Mouse (Mus musculus) forebrain, embryonic 16.5 days (tissue): ENCODE measurements at regions not wholly inside any gene's neighbourhood (a gene's known extent, or its start where the extent isn't known, plus 50 kb on each side); places are given as distances from the start of the nearest gene placed in this dataset.

ENCODE experiments used
- ATAC-seq: fragments of 200-750 bp; cut with Nextera tagmentation; 2 replicates; pipeline ENCODE4 v1.8.0; 2017; ENCODE audit warnings: mild to moderate bottlenecking, moderate library complexity
- H3K27ac ChIP-seq: fragments of 300-500 bp; sonication (generic); 2 replicates; pipeline ENCODE4 v1.5.1; 2014; ENCODE audit warnings: low read length, control low read depth
- H3K27me3 ChIP-seq: fragments of 300-500 bp; sonication (generic); replicated peaks from 2 replicates; pipeline ENCODE4 v1.6.1; 2014; ENCODE audit warnings: low read length; ENCODE audit not compliant: control insufficient read depth, insufficient read depth
- H3K36me3 ChIP-seq: fragments of 300-500 bp; sonication (generic); 2 replicates; pipeline ENCODE4 v1.6.1; 2014; ENCODE audit not compliant: control insufficient read depth, insufficient read depth
- H3K4me1 ChIP-seq: fragments of 300-500 bp; sonication (generic); replicated peaks from 2 replicates; pipeline ENCODE4 v1.6.1; 2014; ENCODE audit warnings: low read length; ENCODE audit not compliant: control insufficient read depth, insufficient read depth
- H3K4me2 ChIP-seq: fragments of 300-500 bp; sonication (generic); 2 replicates; pipeline ENCODE4 v1.6.1; 2014; ENCODE audit warnings: mild to moderate bottlenecking, low read length, control low read depth
- H3K4me3 ChIP-seq: fragments of 300-500 bp; sonication (generic); replicated peaks from 2 replicates; pipeline ENCODE4 v1.5.1; 2014; ENCODE audit warnings: mild to moderate bottlenecking, low read length, control low read depth
- H3K9ac ChIP-seq: fragments of 300-500 bp; sonication (generic); replicated peaks from 2 replicates; pipeline ENCODE4 v1.6.1; 2014; ENCODE audit warnings: low read depth, low read length, control low read depth
- H3K9me3 ChIP-seq: fragments of 300-500 bp; sonication (generic); 2 replicates; pipeline ENCODE4 v1.6.1; 2016; ENCODE audit warnings: low read length; ENCODE audit not compliant: control insufficient read depth
- WGBS: fragments of 180-500 bp; shearing (Covaris S2); extraction: QIAGEN DNeasy Blood & Tissue Kit; methylation state at CpG from one replicate; pipeline ENCODE4 v1.1.7; 2014; 5-methylcytosine and 5-hydroxymethylcytosine counted together

DNA sequence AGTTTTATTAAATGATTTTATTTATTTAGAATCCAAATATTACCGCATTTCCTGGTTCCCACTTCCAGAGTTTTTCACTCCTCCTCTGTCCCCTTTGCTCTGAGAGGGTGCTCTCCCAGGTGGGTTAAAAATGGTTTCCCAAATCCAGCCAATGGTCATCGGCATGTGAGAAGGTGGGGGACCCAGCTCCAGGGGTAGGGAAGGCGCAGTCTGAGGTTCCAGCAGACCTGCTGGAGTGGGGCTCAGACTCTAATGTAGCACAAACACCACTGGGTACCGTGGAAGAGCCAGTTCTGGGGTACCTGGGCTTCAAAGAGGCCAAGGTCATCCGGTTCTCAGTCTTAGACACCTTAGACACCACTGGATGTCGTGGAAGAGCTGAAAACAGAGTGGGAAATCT is 875.6 kb downstream of the Fscb start:
- Histone ChIP-seq H3K4me2 (no peak overlapping the region), H3K4me1 (no peaks in the 10 kb centered on the region), H3K27ac (no peak overlapping the region), H3K4me3 (no peak overlapping the region), H3K27me3 (no peaks in the 10 kb centered on the region), H3K9me3 (no peaks in the 10 kb centered on the region), H3K9ac (no peak overlapping the region), H3K36me3 (no peaks in the 10 kb centered on the region)
- 81% methylated on average over 6 of the region's 6 CpGs for WGBS
- ATAC-seq, result no peak

DNA sequence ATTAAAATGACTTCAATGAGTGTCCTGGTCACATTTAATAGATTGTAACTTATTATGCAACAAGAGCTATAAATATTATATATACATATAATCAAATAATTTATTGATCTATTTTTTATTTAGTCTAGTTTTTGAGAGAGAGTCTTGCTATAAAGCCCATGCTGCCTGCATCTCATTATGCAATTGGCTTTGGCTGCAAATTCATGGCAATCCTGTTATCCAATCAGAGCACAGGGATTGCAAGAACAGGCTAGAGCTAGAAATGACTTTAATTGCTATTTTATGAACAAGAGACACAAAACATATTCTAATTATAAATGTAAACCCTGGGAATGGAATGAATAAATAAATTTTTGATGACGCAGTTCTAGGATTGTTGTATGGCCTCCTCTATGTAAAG is 919.8 kb downstream of the Fscb start:
- Histone ChIP-seq H3K9ac (no peak overlapping the region), H3K9me3 (no peaks in the 10 kb centered on the region), H3K36me3 (no peaks in the 10 kb centered on the region), H3K4me1 (no peaks in the 10 kb centered on the region), H3K27me3 (no peaks in the 10 kb centered on the region), H3K27ac (no peak overlapping the region), H3K4me2 (no peak overlapping the region), H3K4me3 (no peak overlapping the region)
- WGBS, result 64% methylated on average over 1 of the region's 1 CpGs
- ATAC-seq, result no peak

DNA sequence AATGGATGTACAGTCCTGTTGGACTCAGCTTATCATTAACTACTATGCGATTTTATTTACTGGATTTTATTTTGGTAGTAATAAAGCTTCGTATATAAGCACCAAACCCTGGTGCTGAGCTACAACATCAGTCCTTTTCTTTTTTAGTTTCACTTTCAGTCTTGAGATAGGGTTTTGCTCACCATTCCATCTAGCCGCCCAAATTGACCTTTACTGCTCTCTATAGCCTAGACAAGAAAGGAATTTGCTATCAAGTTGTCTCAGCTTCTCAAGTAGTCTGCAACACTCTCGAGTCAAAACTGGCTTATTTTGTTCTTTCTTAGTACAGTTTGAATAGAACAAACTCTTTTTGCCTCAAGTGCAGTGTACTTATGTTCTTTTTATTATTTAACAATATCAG is 921.7 kb downstream of the Fscb start:
- H3K4me1 ChIP-seq, result no peaks in the 10 kb centered on the region
- no peak overlapping the region for H3K27ac ChIP-seq
- no peaks in the 10 kb centered on the region for H3K9me3 ChIP-seq
- H3K27me3 ChIP-seq, result no peaks in the 10 kb centered on the region
- no peak overlapping the region for H3K4me2 ChIP-seq
- H3K36me3 ChIP-seq, result no peaks in the 10 kb centered on the region
- no peak overlapping the region for H3K4me3 ChIP-seq
- no peak for ATAC-seq
- 77% methylated on average over 4 of the region's 4 CpGs for WGBS
- H3K9ac ChIP-seq, result no peak overlapping the region

DNA sequence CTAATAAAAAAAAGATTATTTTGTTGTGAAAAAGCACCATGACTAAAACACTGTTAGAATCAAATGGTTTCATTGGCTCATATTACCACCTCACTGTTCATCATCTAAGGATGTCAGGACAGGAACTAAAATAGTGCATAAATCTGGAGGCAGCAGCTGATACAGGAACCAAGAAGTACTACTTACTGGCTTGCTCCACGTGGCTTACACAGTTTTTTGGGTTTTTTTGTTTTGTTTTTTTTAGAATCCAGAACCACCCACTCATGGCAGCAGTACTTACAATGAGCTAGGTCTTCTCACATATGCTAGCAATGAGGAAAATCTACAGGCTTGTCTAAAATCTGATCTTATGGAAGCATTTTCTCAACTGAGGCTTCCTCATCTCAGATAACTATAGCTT is 940.4 kb downstream of the Fscb start:
- 32% methylated on average over 1 of the region's 1 CpGs for WGBS
- ATAC-seq, result no peak
- Histone ChIP-seq H3K27ac (no peak overlapping the region), H3K36me3 (no peaks in the 10 kb centered on the region), H3K9me3 (no peaks in the 10 kb centered on the region), H3K27me3 (no peaks in the 10 kb centered on the region), H3K4me2 (no peak overlapping the region), H3K4me3 (no peak overlapping the region), H3K9ac (no peak overlapping the region), H3K4me1 (no peaks in the 10 kb centered on the region)

DNA sequence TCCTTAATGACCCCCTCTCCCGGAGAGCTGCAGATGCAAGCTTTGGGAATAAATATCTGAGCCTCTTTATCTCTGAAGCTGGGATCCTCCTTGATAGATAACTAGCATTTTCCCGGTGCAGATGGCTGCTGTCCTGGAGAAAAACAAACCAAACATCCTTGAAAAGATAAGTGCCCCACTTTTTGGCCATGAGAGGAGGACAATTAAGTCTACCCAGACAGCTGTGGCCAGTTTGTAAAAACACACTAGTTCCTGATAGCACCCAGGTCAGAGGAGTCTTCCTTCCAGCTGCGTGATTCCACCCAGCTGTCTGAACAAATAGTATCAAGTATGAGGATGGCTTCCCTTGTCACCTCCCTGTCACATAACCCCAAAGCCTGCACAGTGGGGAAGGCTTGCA is 970.7 kb downstream of the Fscb start:
- no peak overlapping the region for H3K4me3 ChIP-seq
- H3K27me3 ChIP-seq, result no peaks in the 10 kb centered on the region
- ATAC-seq, result no peak
- no peak overlapping the region for H3K4me2 ChIP-seq
- 80% methylated on average over 3 of the region's 3 CpGs for WGBS
- H3K27ac ChIP-seq, result no peak overlapping the region
- H3K9ac ChIP-seq, result no peak overlapping the region
- no peaks in the 10 kb centered on the region for H3K4me1 ChIP-seq
- no peaks in the 10 kb centered on the region for H3K36me3 ChIP-seq
- no peaks in the 10 kb centered on the region for H3K9me3 ChIP-seq

DNA sequence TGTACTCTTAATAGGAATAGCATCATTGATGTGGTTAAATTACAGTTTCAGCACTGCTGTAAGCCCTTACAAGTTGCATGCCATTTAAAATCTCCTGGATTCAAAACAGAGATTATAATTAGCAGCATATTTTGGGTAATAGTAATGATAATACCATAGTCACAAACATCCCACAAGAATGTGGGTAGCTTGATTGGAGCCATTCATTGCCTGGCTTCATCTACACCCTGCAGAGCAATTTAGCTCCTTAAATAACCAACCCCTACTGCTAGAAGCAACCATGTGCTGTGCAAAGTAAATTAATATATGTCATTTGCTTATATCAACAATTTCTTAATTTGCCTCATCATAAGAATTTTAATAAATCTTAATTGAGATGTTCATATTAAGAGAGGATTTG is 984.1 kb downstream of the Fscb start:
- ATAC-seq, result peak; percentile 69
- no peak overlapping the region for H3K4me3 ChIP-seq
- H3K36me3 ChIP-seq, result no peaks in the 10 kb centered on the region
- no peak overlapping the region for H3K9ac ChIP-seq
- no peaks in the 10 kb centered on the region for H3K4me1 ChIP-seq
- no peaks in the 10 kb centered on the region for H3K27me3 ChIP-seq
- H3K9me3 ChIP-seq, result no peaks in the 10 kb centered on the region
- no peak overlapping the region for H3K27ac ChIP-seq
- H3K4me2 ChIP-seq, result no peak overlapping the region

DNA sequence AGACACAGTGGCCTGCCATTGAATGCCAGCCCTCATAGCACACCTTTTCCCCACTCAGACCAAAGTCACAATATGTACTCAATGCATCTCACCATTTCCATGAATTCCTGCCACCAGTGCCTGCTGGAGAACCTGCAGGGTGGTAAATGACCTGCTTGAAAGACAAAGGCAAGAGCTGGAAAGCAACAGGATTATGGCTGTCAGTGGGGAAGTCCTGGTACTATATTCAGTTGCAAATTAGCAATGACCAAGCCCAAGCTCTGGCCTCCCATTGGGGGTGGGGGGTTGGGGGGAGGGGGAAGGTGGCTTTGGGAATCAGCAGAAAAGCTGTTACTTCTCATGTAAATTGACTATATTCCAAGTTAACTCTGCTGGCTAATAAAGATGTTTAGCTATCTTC is 990.4 kb downstream of the Fscb start:
- H3K4me1 ChIP-seq, result no peaks in the 10 kb centered on the region
- ATAC-seq, result no peak
- H3K9ac ChIP-seq, result no peak overlapping the region
- H3K27me3 ChIP-seq, result no peaks in the 10 kb centered on the region
- H3K36me3 ChIP-seq, result no peaks in the 10 kb centered on the region
- no peak overlapping the region for H3K4me3 ChIP-seq
- no peak overlapping the region for H3K27ac ChIP-seq
- no peaks in the 10 kb centered on the region for H3K9me3 ChIP-seq
- H3K4me2 ChIP-seq, result no peak overlapping the region

DNA sequence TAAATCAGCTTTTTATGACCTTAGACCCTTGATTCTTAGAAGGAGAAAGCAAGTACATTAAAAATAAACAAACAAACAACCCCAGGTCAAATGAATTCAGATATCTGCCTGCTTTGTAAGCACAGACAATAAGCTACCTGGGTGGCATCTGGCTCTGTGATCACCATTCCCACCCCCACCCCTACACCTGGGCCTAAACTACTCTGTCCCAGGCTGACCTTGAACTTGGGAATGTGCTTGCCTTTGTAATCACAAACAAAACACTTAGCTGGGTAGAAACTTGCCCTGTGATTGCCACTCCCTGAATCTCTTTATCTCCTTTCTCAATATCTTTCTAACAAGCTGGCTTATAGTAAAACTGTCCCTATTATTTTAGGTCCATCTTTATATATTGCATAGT is 1005.6 kb downstream of the Fscb start:
- Histone ChIP-seq H3K36me3 (no peaks in the 10 kb centered on the region), H3K9ac (no peak overlapping the region), H3K4me2 (no peak overlapping the region), H3K27ac (no peak overlapping the region), H3K27me3 (no peaks in the 10 kb centered on the region), H3K4me1 (no peaks in the 10 kb centered on the region), H3K9me3 (no peaks in the 10 kb centered on the region), H3K4me3 (no peak overlapping the region)
- no peak for ATAC-seq
